Mouse (Mus musculus) megakaryocyte progenitor cell, adult 5-6 weeks (primary cell): Measurements from ENCODE around the gene Ppp6c. TPM values are rescaled to one million over a fixed set of nuclear protein-coding genes. Genes with fewer than 3 reads are reported as not detected.

Experiments
- ATAC-seq: replicated peaks from 2 replicates; pipeline ENCODE4 v1.8.0; 2016; ENCODE audit warnings: mild to moderate bottlenecking, moderate TSS enrichment, inconsistent platforms; ENCODE audit not compliant: poor library complexity
- total RNA-seq, 2 experiments: library from RNA; stranded (forward) in 1 of 2; stranded (reverse) in 1 of 2; fragments of 157-497, 149-512 nt in 1 of 2; fragments of 200-1000 nt in 1 of 2; gene quantifications; 2 replicates each; pipeline versions ENCODE4 v1.2.3 to v1.2.4; 2015 to 2017

The Ppp6c gene
- total RNA-seq, 2 experiments from 2014 or later: 72.9 to 118 TPM

DNA sequence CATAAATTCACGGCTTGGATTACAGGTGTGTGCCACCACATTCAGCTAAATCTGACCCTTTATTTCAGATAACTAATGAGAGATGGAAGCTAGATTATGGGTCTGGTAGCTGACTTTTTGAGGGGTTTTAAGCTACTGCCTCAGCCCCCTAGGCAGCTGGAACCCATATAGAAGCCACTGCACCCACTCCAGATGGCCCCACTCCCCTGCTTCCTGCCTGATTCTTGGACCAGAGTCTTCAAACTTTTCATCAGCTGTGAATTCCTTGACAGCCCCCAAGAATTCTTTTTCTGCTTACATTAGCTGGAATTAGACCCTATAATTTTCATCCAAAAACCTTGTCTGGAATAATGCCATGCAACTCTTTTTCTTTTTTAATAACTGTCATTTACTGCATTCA, 79.8 kb downstream of the Ppp6c start:
- no peak for ATAC-seq

Other genes with a start within 250 kb of the Ppp6c start
- gene Wdr38, start 229.0 kb downstream of the Ppp6c start, total RNA-seq (2015): 0.22 TPM in 2 replicates
- 0.25 and 0.88 TPM in 2 replicates for gene Wdr38, start 229.0 kb downstream of the Ppp6c start, total RNA-seq (2017)
- gene Arpc5l, start 221.1 kb downstream of the Ppp6c start, total RNA-seq (2015): 73.3 and 82.6 TPM in 2 replicates
- 47.8 and 49.6 TPM in 2 replicates for gene Arpc5l, start 221.1 kb downstream of the Ppp6c start, total RNA-seq (2017)
- 632 and 667 TPM in 2 replicates for gene Rpl35, start 220.8 kb downstream of the Ppp6c start, total RNA-seq (2015)
- 1,515 and 1,624 TPM in 2 replicates for gene Rpl35, start 220.8 kb downstream of the Ppp6c start, total RNA-seq (2017)
- gene Golga1, start 160.9 kb downstream of the Ppp6c start, total RNA-seq (2015): 12.7 and 14.1 TPM in 2 replicates
- 16.5 and 19.2 TPM in 2 replicates for gene Golga1, start 160.9 kb downstream of the Ppp6c start, total RNA-seq (2017)
- 7.4 and 10.6 TPM in 2 replicates for gene Scai, start 35.7 kb downstream of the Ppp6c start, total RNA-seq (2015)
- gene Scai, start 35.7 kb downstream of the Ppp6c start, total RNA-seq (2017): 6.0 and 11.6 TPM in 2 replicates